Mouse (Mus musculus): ENCODE results near the gene Zfp874a.

- TF ChIP-seq CTCF (IDR thresholded peaks at IDR 0.05; ENCODE audit: insufficient read depth, low read depth, low read length): no peak
- no peak for TF ChIP-seq POLR2A (IDR thresholded peaks at IDR 0.05; ENCODE audit: insufficient read depth, low read depth, low read length)
Measured at GRCm38 (mm10) chr13:67452021-67452309, 541 bp upstream of the Zfp874a start.
